Mouse (Mus musculus): Measurements from ENCODE around the gene Slc2a8.

Gene Slc2a8

DNA sequence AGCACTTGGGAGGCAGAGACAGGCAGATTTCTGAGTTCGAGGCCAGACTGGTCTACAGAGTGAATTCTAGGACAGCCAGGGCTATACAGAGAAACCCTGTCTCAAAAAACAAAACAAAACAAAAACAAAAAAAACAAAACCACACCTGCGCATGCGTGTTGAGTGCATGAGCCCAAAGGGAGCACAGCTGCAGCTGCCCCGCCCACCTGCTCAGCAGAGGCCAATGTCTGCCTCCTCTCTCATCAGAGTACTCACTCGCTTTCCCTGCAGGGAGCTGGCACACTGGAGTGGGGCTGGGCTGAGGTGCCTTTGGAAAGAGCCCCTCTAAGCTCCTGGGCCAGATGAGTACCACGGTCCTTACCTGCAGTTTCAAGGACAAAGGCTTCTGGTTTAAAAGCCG is 50.2 kb downstream of the Slc2a8 start:
- in situ Hi-C loops (cut with MboI, MseI), result no loop called here

DNA sequence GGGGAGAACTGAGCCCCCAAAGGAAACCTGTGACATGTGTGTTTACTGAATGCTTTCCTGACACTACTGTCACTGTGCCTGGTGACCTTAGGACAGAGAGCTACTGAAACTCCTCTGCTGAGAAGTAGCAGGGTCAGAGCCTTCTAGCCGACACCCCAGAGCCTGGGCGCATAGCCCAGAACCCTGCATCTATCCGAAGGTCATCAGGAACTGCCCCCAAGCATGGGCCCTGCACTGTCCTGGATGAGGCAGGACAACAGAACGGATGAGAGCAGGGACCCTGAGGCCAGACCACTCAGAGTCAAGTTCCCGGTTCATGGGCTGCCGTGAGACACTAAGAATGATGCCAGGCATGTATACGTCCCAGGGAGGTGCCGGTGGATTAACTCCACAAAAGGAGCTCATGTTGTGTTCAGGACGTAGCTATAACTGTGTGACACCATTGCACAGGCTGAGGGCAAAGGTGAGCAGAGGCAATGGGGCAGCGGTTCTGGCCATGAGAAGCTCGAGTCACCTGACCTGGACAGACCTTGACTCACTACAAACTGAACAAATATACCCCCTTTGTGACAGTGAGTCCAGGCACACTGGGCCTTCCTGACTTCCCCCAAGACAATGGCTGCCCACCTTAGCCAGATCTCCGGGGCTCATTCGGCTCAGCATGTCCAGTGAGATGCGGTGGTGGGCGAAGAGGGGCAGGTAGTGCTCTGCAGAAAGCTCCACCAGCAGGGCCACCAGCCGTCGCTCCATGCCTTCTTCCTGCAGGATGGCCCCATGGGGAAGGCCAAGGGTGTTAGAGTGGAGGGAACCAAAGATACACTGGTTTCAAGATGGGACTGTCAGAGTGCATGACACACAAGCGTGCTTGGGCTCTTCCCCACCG is 52.7 kb downstream of the Slc2a8 start:
- in situ Hi-C loops (cut with MboI, MseI), result no loop called here

DNA sequence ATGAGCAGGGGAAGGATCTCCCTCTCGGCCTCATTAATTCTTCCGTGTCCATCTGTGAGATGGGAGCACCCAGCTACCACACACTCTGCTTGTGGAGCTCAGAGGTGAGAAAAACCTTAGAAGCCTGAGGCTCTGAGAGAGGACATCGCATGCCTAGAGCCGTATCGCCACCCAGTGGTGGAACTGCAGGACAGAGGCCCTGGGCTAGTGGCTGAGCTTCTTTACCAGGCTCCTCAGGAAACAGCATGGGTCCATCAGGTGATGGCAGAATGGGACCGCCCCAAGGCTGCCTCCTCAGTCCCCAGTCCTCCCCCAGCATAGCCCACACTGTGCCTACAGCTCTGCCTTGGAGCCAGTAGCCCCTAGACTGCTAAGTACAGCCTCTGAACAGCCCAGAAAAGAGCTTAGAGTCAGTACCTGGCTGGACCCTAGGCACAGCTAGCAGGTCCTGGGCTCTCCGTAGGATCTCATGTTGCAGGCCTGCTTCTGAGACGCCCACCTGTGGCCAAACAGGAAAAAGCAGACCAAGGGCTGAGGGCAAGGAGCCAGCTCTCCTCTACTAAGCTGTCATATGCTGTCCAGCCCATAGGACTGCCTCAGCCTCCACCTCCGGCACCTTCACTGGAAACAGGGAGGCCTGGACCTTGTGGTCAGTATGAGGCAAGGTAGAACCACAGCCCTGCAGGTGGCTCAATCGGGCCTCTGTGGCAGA is 53.5 kb downstream of the Slc2a8 start:
- in situ Hi-C loops (cut with MboI, MseI), result no loop called here

DNA sequence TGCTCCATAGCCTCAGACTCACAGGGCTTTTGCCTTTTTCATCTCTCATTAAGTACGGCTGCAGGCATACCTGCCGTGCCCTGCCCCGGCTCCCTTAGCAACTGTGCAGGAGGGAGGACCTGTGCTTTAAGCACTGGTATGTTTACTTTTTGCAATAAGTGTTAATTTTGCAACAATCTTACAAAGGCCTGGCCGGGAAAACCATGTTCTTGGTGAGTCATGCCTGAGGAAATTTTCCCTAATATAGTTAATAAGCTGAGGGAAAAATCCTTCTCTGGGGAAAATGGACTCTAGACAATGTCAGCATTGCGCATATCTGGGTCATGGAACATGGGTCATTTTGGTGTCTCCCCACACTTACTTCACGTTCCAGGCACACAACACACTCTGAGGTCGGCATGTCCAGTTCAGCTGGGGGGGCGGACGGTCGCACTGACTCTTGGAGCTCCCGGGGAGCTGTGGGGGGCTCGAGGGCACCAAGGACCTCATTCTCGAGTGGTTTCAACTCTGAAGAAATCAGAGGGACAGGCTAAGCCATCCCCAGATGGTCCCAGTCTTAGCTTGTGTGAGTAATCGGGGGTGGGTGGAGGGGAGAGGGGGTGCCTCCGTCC is 54.2 kb downstream of the Slc2a8 start:
- in situ Hi-C loops (cut with MboI, MseI), result no loop called here

GRCm38 (mm10) chr2:32926330-32927075 is 55.4 kb downstream of the Slc2a8 start:
- in situ Hi-C loops (cut with MboI, MseI), result no loop called here

GRCm38 (mm10) chr2:32924306-32924844 is 57.5 kb downstream of the Slc2a8 start:
- in situ Hi-C loops (cut with MboI, MseI), result no loop called here

- in situ Hi-C loops (cut with MboI, MseI), result no loop called here
Measured at GRCm38 (mm10) chr2:32923551-32924250, 58.2 kb downstream of the Slc2a8 start.
